Mouse (Mus musculus) yolk sac, embryonic 10.5 days (tissue): Measurements from ENCODE around the gene Srebf1.

Experiments
- DNase-seq: peaks from one replicate; pipeline ENCODE4 v3.0.0-alpha.2; 2017; ENCODE audit warnings: low spot score

Gene Srebf1

GRCm38 (mm10) chr11:60222469-60223236, at the start of gene Srebf1:
Gene Srebf1, minus strand, starts transcription at chr11:60222581.
- DNase-seq = peak; percentile 90

DNA sequence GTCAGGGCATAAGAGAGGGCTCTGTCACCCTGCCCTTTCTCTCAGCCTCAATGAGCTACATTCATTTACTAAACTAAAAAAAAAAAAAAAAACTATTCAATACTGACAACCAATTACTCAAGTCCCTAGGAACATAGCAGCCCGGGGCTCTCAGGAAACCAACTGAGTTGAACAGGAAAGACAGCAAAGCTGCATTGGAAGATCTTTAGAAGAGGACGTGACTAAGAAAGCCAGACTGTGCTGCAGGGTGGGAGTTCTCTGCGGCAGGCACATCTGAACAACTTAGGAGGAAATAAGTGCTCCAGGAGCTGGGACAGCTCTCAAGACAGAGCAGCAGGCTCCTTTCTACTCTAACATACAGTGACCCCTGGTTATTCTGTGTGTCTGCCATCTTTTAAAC, 46.2 kb upstream of the Srebf1 start:
- no peak for DNase-seq

GRCm38 (mm10) chr11:60265271-60265985, 43.0 kb upstream of the Srebf1 start:
- DNase-seq = no peak

GRCm38 (mm10) chr11:60264651-60265050, 42.3 kb upstream of the Srebf1 start:
- no peak for DNase-seq

GRCm38 (mm10) chr11:60262396-60262795, 40.0 kb upstream of the Srebf1 start:
- DNase-seq = no peak

GRCm38 (mm10) chr11:60260743-60261142, 38.4 kb upstream of the Srebf1 start:
- no peak for DNase-seq

GRCm38 (mm10) chr11:60257696-60258095, 35.3 kb upstream of the Srebf1 start:
- DNase-seq = no peak

DNA sequence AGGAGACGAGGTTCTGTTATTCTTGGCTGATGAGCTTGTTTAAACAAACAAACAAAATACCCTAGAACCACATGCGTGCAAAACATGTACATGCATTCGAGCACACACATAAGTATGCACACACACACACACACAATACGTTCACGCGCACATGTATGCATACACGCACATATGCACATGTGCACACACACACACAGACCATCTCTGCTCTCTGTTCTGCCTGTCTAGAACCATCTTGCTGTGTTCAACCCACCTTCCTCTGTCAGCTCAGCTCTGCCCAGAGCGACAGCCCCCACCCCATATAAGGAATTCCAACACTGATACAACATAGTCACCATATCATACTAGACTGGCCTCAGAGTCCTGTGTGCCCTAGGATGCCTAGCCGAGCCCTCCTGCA, 34.3 kb upstream of the Srebf1 start:
- DNase-seq = no peak

DNA sequence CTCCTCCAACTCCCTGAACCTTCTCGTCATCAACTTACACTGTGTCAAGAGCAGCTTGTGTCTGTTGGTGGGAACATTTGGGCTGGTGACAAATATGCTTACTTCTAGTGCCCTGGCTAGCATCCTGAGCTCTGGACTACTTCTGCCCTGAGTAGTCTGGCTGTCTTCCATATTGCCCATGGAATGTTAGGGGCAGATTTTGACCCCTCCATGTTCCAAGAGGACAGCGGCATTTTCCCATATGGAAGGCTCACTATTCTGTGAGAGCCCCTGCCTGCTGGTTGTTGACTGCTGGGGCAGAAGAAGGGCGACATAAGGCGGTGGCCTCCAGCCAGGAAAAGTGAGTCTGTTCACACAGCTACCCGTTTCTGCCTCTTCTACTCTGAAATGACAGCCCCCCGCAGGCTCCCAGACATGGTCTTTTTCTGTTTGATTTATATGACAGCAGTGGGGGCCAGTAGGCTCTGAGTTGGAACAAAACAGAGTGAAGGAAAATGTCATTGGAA, 33.8 kb upstream of the Srebf1 start:
- DNase-seq = no peak

- DNase-seq = no peak
Measured at GRCm38 (mm10) chr11:60255639-60256038, 33.3 kb upstream of the Srebf1 start.

DNA sequence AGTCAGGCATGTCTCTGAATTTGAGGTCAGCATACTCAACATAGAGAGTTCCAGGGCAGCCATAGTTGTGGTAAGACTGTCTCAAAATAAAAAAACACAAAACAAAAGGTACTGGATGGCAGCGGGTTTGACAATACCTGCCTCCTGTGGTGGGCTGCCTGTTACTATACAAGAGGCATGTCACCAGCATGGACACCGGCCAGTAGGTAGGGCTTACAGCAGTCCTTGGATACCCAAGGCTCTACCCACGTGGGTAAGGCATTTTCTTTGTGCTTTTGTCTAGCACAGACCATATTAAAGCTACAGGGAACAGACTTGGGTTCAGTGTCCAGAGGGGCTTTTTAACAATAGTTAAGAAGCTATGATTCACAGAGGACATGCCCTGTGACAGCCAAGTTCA, 32.8 kb upstream of the Srebf1 start:
- no peak for DNase-seq

DNA sequence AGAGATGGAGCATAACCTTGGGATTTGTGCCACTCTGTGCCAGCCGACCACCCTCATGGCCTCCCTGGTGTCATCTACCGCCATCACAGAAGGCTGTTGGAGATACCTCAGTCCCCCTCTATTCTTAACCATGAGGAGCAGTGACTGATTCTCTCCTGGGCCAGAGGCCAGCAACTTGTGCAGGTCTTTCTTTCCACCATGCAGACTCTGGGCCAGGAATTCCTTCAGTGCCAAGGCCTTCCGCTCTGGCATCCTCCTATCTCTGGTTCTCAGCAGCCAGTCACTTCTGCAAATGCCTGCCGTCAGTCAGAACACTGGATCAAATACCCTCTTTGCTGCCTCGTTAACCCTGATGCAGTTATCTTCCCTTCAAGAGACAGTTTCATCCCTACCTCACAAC, 31.9 kb upstream of the Srebf1 start:
- DNase-seq = no peak

DNA sequence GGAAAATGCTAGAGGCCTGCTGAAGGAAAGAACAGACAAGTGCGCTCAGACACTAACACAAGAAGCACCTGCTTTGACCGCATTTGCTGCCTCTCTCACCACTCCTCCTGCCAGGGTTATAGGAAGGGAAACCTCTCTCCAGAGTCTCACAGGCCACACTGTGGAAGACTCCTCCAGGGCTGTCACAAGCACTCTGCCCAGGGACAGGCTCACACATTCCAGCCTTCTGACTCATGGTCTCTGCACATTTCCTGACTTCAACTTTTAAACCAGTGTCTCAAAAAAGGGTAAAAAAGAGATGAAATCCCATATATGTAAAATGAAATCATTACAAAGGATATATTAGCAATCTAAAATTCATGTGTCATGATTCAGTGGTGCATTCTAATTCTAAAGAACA, 31.2 kb upstream of the Srebf1 start:
- no peak for DNase-seq

- peak; percentile 38 for DNase-seq
Measured at GRCm38 (mm10) chr11:60250971-60251643, 28.7 kb upstream of the Srebf1 start.

- no peak for DNase-seq
Measured at GRCm38 (mm10) chr11:60249885-60250284, 27.5 kb upstream of the Srebf1 start.

DNA sequence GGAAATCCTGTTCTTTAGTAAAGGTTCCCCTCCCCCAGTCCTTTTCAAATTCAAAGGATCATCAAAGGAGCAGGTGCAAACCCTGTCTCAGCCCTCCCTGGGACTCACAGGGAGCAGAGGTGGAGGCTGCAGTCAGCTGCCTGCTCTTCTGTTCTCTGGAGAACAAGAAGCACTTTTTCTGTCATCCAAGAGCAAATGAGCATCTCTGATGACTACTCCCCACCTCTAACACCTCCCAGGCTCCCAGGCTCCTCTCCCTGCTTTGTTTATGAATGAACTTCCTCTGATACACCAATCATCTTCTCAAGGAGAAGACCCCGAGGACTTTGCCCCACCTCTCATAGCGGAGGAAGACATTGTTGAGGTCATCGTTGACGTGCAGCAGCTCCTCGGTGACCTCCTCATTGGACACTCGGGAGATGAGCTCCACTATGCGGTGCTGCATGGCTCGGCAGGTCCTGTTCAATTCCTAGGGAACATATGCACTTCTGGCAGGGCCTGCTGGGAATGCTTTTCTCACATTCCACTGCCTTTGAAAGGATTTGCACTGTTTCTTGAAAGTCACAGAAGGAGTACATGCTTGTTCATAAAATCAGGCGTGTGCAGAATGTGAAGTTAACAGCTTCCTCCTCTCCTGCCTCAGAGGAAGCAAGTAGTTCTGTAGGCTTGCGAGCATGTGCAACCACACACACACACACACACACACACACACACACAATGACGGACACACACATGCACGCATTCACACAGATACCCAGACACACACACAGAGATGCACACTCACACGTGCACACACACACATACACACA, 26.4 kb upstream of the Srebf1 start:
- DNase-seq = no peak

DNA sequence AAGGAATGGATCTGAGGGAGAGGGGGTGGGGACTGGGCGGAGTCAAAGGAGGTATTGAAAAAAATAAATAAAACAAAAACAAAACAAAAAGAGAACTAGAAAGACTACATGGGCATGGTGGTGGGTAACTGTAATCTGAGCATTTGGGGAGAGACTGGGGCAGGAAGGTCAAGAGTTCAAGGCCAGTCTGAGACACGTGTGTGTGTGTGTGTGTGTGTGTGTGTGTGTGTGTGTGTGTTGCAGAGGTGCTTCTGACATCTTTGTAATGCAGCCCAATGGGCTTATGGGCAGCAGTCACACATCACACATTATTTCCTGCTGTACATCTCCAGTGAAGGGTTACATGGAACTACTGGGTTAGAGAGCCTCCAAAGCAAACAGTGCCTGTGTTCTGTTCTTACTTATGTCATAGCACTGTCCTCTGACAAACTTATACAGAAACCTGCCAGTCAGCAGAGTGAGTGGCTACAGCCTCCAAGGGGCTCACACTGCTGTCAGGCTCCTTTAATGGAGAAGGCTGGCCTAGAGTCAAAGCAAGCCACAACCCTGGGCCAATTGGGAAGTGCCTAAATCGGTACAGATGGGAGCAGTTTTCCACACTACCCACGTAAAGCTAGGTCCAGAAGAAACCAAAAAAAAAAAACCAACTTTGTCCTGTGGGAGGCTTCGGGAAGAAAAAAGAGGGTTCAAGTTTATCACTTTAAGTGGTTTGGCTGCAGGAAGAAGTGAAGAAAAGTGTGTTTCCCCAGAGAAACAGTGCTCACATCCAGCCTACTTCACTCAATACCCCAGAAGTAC, 25.6 kb upstream of the Srebf1 start:
- DNase-seq = no peak

DNA sequence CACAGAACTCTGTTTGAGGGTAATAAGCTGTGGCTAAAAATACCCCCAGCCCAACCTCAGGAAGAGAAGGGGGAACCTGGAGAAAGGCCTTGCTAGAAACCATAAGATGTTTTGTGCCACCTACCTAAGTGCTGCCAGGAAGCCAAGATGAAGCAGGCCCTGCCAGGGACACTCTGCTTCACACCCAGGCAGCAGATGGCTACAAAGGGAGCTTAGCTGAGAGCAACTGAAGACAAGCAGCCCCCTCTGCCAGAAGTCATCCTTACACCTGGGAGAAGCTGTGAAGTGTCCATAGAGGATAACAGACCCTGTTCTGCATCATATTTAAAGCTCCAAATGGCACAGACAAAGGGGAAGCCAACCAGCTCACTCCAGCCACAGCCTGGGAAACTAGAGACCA, 23.7 kb upstream of the Srebf1 start:
- no peak for DNase-seq

DNA sequence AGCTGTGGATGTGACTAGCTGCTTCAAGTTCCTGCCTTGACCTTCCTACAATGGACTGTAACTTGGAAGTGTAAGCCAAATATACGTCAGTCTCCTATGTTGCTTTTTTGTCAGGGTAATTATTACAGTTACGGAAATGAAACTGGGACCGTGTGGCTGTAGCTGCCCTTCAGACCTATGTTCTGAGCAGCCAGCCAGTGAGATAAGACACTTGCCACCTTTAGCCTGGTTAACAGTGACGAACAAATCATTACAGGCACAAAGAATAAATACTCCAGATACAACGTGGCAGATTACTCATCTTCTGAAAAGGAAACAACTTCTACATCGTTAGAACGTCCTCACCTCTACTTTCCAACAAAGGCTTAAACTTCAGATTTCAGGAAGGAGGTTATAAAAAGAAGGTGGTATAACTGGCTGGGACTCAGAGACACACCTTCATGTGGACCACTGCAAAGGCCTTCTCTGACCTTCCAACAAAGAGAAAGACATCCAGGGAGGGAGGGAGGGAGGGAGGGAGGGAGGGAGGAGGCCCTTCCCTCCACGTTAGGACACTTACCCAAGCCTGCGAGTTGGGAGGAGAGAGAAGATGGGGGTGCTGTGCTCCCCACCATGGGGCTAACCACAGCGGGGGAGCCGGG, 22.2 kb upstream of the Srebf1 start:
- DNase-seq = no peak

DNA sequence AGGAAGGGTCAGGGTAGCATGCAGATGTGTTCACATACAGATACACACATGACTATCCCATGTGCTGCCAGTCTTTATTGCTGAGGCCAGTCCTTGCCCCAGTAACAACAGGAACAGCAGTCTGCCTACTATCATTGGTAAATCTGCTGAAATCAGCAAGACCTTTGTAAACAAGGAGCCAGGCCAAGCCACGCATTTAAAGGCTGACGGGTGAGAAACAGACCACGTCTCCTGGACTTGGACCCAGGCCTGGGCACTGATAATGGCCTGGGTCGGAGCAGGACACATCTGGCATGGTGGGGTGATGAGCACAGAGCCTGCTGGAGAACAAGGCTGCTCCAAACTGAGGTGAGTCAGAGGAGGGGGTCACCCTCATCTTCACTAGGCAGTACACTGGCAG, 18.1 kb upstream of the Srebf1 start:
- DNase-seq = no peak

GRCm38 (mm10) chr11:60235351-60235750, 13.0 kb upstream of the Srebf1 start:
- no peak for DNase-seq
